14 mouse cellular contexts compared by ENCODE assay signal in genomic region chr7:37375591-37375990, GRCm38 (mm10).
DNase-seq lines count a peak whose midpoint lies in the region; ATAC-seq lines count a peak whose summit lies in the region.
"Had no signal": no experiment of that assay in that cellular context is flagged by ENCODE, and none has a peak within 500 bp of the region (broad histone marks: within the 10 kb centered on the region; RNA-seq: fewer than 3 reads in every experiment).

No protein-coding gene starts in this region.

- no peak for DNase-seq in hindbrain, embryonic 10.5 days (ENCODE audit: low spot score)
- no peak for DNase-seq in neural tube, embryonic 10.5 days (ENCODE audit: extremely low spot score, low spot score)
- peak; percentile 44 for DNase-seq in limb, embryonic 11.5 days (ENCODE audit: low spot score)
- DNase-seq in ovary, postnatal 14 days (ENCODE audit: low spot score), result no peak
- DNase-seq: cerebellum, postnatal 36 days; kidney, adult 9 months; kidney, postnatal 4 days; lung, postnatal 36 days had no signal

- no peak overlapping the region for H3K4me3 ChIP-seq in hindbrain, embryonic 10.5 days
- no peak overlapping the region for H3K4me3 ChIP-seq in hindbrain, embryonic 16.5 days (ENCODE audit: low read length)
- no peak overlapping the region for H3K4me3 ChIP-seq in neural tube, embryonic 13.5 days
- no peak overlapping the region for H3K4me3 ChIP-seq in limb, embryonic 11.5 days (ENCODE audit: low read depth, low read length)
- H3K4me3 ChIP-seq: forebrain, embryonic 13.5 days had no signal

- H3K4me1 ChIP-seq in hindbrain, embryonic 10.5 days (replicated peaks), result peaks cover 46% of the 10 kb centered on the region
- peaks cover 3% of the 10 kb centered on the region; the same call in 1 of the 2 replicates for H3K4me1 ChIP-seq in hindbrain, embryonic 16.5 days (ENCODE audit: control insufficient read depth, insufficient read depth, low read depth, low read length)
- peaks cover 43% of the 10 kb centered on the region for H3K4me1 ChIP-seq in neural tube, embryonic 13.5 days (replicated peaks)
- H3K4me1 ChIP-seq in limb, embryonic 11.5 days (ENCODE audit: control insufficient read depth, insufficient read depth, low read length), result peaks cover 18% of the 10 kb centered on the region

- H3K9ac ChIP-seq in hindbrain, embryonic 16.5 days (ENCODE audit: low read depth, low read length), result no peak overlapping the region
- no peak overlapping the region for H3K9ac ChIP-seq in neural tube, embryonic 13.5 days
- no peak overlapping the region for H3K9ac ChIP-seq in limb, embryonic 11.5 days (ENCODE audit: low read length)
- H3K9ac ChIP-seq: forebrain, embryonic 13.5 days; liver, embryonic 14.5 days had no signal

- 0 out of 2 replicates have a peak, but pooled peaks cover 16% of the 10 kb centered on the region for H3K27me3 ChIP-seq in hindbrain, embryonic 10.5 days (ENCODE audit: insufficient read depth, poor library complexity, severe bottlenecking)
- H3K27me3 ChIP-seq in hindbrain, embryonic 16.5 days (replicated peaks; ENCODE audit: control insufficient read depth, insufficient read depth, low read length), result no peaks in the 10 kb centered on the region
- H3K27me3 ChIP-seq in neural tube, embryonic 13.5 days, result no peaks in the 10 kb centered on the region
- no peaks in the 10 kb centered on the region for H3K27me3 ChIP-seq in limb, embryonic 11.5 days (ENCODE audit: control insufficient read depth, insufficient read depth, low read length)

- no peak for ATAC-seq in hindbrain, embryonic 16.5 days
- ATAC-seq in neural tube, embryonic 13.5 days (ENCODE audit: low read depth), result no peak
- no peak for ATAC-seq in limb, embryonic 11.5 days (ENCODE audit: insufficient number of reproducible peaks, low FRiP score, low TSS enrichment, low read depth)
- ATAC-seq in megakaryocyte, adult 5-6 weeks (ENCODE audit: poor library complexity, severe bottlenecking), result no peak
- ATAC-seq: forebrain, embryonic 13.5 days; inflammation-experienced regulatory T-cells, adult 6 months had no signal

- 66% methylated on average over 11 of the region's 11 CpGs for WGBS in hindbrain, embryonic 10.5 days
- 52% methylated on average over 11 of the region's 11 CpGs for WGBS in hindbrain, embryonic 16.5 days
- WGBS in neural tube, embryonic 13.5 days, result 68% methylated on average over 11 of the region's 11 CpGs
- WGBS in limb, embryonic 11.5 days, result 24% methylated on average over 11 of the region's 11 CpGs

- no peak overlapping the region for H3K4me2 ChIP-seq in hindbrain, embryonic 16.5 days (ENCODE audit: low read length)
- no peak overlapping the region for H3K4me2 ChIP-seq in neural tube, embryonic 13.5 days
- H3K4me2 ChIP-seq in limb, embryonic 11.5 days (ENCODE audit: low read depth, severe bottlenecking), result peak overlapping the region; percentile 12; the same call in 1 of the 2 replicates
- H3K4me2 ChIP-seq: forebrain, embryonic 13.5 days had no signal

- H3K27ac ChIP-seq in hindbrain, embryonic 10.5 days, result peak overlapping the region; percentile 65
- no peak overlapping the region for H3K27ac ChIP-seq in hindbrain, embryonic 16.5 days (ENCODE audit: low read depth, low read length)
- H3K27ac ChIP-seq in neural tube, embryonic 13.5 days (replicated peaks), result 0 out of 2 replicates have a peak overlapping the region, but pooled peaks have one; percentile 2
- H3K27ac ChIP-seq in limb, embryonic 11.5 days (replicated peaks; ENCODE audit: low read depth, low read length), result no peak overlapping the region; the same call in 1 of the 2 replicates
- H3K27ac ChIP-seq: forebrain, embryonic 13.5 days; liver, embryonic 14.5 days had no signal

- no peaks in the 10 kb centered on the region for H3K36me3 ChIP-seq in hindbrain, embryonic 10.5 days
- no peaks in the 10 kb centered on the region for H3K36me3 ChIP-seq in hindbrain, embryonic 16.5 days (ENCODE audit: control insufficient read depth, insufficient read depth, low read length)
- no peaks in the 10 kb centered on the region for H3K36me3 ChIP-seq in neural tube, embryonic 13.5 days
- no peaks in the 10 kb centered on the region for H3K36me3 ChIP-seq in limb, embryonic 11.5 days (ENCODE audit: control insufficient read depth, insufficient read depth, low read length)

- H3K9me3 ChIP-seq in hindbrain, embryonic 10.5 days, result no peaks in the 10 kb centered on the region
- H3K9me3 ChIP-seq in hindbrain, embryonic 16.5 days (ENCODE audit: control insufficient read depth, low read length), result no peaks in the 10 kb centered on the region
- H3K9me3 ChIP-seq in neural tube, embryonic 13.5 days, result no peaks in the 10 kb centered on the region
- H3K9me3 ChIP-seq in limb, embryonic 11.5 days (ENCODE audit: control insufficient read depth, low read length), result no peaks in the 10 kb centered on the region
- H3K9me3 ChIP-seq: forebrain, embryonic 13.5 days had no signal

Comparison
In these comparisons a context has a peak if more than half of its experiments do, and no peak if none do; other contexts are left out.
1. H3K27ac ChIP-seq: peak in hindbrain, embryonic 10.5 days (single experiment) and neural tube, embryonic 13.5 days (single experiment); none in hindbrain, embryonic 16.5 days (single experiment) and limb, embryonic 11.5 days (single experiment).